Mouse (Mus musculus) lung, postnatal 14 days (tissue): ENCODE measurements around the gene Cdkn2d.
"Not testable (repeated sequence)": the region's sequence is repeated elsewhere in the genome, so short reads cannot be mapped to it uniquely, and the experiment has no call there.

Source experiments
- DNase-seq: peaks from one replicate; pipeline ENCODE4 v3.0.0; 2021

Gene Cdkn2d

DNA sequence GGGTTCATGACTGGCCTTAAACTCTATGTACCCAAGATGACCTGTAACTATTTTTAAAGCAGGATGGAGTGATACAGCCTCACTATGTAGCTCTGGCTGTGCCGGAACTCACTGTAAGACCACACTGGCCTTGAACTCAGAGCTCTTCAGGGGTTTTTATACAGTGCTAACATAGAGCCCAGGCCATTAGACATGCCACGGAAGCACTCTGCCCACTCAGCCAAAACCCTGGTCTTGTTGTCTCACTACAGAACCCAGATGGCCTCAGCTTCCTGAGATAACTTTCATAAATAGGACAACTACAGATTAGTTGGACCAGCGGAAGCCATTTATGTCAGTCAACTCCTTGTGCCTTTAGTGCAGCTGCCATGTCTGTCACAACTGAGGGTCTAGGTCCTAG lies 16.9 kb downstream of the Cdkn2d start:
- DNase-seq = no peak

DNA sequence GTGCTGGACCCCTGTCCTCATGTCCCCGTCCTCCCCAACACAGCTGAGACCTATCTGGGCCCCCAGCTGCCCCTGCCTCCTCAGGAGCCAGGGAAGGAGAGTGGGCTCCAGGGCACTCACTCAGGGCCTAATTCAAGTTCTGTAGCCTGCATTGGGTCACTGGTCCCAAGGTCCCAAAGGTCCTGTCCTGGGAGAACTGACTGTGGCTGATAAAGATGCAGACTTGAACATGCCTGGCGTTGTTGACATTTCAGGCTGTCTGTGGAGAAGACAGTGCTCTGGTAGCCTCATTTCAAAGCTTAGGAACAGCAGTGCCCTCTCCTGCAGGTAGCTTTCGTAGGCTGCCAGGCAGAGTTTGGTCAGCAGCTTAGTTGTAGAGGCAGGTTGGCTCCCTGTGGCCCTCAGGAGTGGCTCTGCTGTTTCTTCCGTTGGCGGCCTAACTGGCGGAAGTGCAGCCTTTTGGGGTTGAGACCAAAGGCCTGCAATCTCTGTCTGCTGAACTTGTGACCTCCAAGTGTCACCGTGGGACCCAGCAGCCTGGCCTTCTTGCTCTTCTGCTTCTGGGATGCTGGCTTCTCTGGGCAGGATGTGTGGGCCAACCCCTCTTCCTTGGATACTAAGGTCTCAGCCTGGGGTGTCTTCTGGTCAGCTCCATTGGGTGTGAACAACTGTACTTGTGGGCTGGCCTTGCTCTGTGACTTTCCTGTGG lies 17.5 kb downstream of the Cdkn2d start:
- DNase-seq = peak; percentile 34

DNA sequence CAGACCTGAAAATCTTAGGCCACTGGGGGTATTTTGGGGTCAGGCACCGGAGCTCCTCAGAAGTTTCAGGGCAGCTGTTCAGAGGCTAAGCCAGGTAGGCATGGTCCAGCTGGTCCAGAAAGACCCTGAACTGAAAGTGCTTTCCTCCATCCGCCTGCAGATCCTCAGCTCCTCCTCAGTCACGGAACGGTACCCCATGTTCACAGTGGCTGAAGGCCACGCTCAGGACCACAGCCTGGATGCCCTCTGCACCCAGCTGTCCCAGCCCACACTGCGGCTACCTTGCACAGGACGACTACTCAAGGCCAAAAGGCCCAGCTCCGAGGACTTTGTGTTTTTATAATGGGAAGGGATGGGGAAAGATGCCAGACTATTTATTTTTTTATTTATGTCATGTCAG lies 18.1 kb downstream of the Cdkn2d start:
- DNase-seq = no peak

DNA sequence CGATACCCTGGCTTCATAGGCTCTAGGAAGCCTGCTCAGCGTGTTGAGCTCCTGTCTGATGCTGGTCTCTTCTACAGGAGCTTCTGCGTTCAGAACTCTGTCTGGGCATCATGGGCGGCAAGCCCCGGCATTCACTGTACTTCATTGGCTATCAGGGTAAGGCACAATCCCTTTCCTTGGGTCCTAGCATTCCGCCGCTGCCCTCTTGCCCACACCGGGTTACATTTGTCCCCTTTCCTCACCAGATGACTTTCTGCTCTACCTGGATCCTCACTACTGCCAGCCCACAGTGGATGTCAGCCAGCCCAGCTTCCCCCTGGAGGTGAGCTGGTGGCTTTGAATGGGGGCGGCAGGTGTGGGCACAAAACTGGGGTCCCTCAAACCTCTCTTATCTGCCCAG lies 18.8 kb downstream of the Cdkn2d start:
- DNase-seq = no peak

DNA sequence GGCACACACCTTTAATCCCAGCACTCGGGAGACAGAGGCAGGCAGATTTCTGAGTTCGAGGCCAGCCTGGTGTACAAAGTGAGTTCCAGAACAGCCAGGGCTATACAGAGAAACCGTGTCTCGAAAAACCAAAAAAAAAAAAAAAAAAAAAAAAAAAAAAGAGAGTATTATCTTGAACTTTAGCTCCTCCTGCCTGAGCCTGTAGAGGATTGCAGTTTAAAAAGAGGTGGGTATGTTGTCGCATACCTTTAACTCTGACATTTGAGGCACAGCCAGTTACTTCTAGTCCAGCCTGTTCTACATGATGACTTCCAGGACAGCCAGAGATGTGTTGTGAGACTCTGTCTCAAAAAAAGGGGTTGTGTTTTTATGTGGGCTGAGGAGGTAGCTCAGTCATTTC lies 21.6 kb downstream of the Cdkn2d start:
- not testable (repeated sequence) for DNase-seq

DNA sequence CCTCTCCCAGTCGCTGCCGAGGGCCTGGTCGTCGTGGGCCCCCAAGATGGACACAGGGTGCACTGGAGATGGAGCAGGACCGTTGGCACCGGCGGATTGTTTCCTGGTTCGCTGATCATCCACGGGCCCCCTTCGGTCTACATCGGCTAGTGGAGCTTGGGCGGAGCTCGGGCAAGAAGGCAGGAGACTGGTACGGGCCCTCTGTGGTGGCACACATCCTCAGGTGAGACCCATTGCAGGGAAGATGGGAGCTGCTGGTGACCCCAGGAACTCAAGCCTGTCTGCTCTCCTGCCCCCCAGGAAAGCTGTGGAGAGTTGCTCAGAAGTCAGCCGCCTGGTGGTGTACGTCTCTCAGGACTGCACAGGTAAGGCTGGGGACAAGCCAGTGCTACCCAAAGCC lies 22.9 kb downstream of the Cdkn2d start:
- no peak for DNase-seq

DNA sequence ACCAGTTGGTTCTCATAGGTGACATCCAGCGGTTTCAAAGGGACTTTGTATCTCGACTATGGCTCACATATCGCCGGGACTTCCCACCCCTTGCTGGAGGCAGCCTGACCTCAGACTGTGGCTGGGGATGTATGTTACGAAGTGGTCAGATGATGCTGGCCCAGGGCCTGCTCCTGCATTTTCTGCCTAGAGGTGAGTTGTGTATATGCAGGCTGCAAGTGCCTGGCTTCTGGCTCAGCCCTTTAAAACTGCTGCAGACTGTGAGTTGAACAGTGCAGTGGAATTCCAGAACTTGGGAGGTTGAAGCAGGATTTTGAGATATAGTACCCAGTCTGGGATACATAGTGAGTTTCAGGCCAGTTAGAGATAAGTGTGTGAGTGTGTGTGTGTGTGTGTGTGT lies 24.3 kb downstream of the Cdkn2d start:
- DNase-seq = no peak

DNA sequence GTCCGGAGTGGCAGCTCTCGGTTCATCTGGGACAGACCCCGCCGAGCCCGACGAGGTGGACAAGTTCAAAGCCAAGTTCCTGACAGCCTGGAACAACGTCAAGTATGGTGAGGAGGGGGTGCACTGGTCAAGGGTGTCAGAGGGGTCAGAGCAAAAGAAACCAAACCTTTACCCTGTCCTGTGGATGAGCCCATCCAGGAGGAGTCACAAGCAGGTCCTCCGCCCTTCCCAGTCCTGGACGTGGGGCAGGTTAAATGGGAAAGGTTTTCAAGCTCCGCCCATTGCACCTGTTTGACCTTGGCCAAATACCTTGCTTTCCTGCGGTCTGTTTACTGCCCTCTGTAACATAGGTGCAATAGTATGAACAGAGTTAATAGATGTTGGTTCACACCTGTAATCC lies 25.6 kb downstream of the Cdkn2d start:
- no peak for DNase-seq

DNA sequence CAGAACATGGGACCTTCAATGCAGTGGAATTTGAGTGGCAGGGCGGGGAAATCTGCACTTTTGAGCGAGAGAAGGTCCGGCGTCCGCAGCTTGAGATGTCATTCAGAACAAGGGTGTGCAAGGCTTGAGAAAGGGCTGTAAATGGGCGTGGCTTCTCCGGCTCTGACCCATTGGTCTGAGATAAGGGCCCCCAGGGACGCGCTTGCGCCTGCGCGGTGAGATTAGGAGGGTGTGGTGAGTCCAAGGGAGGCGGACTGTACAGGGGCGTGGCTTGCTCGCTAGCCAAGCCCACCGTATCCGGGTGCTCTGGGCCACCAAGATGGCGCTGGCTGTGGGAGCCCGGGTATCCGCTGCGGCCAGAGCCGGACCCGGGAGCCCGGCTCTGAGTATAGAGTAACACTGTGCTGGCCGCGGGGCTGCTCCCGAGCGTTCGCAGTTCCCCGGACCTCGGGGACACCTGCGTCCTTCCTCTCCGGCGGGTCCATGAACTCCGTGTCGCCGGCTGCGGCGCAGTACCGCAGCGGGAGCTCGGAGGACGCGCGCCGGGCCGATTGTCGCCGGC lies 26.1 kb downstream of the Cdkn2d start, which contains the start of gene Atg4d:
Gene Atg4d, plus strand, starts transcription at position 294 of the 562 bp plus-strand sequence.
- DNase-seq = peak; percentile 98

DNA sequence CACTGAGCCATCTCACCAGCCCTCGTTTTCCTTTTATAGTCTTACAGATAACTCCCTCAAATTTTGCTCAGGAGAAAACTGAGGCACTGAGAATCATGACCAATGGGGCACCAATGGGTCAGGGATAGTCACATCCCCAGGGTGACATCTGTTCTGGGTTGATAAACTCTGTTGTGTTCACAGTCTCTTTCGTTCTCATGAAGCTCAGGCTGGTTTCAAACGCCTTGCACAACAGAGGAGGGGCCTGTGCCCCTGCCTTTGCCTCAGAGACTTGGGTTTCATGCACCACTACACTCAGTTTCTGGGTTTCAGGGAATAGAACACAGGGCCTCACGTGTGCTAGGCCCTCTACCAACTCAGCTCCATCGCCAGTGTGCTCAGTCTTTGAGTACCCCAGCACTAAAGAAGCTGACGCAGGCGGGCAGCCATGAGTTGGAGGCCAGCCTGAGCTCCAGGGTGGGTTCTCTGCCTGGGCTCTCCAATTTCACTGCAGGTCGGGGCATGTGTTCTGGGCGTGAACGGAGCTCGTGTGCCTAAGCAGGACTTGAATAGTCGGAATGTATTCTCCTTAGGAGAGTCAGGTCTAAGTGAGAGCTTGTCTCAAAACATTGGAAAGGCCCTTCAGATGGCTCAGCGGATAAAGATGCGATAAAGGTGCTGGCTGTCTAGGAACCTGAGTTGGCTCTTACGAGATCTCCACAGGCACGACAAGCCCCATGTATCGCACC lies 26.8 kb downstream of the Cdkn2d start:
- no peak for DNase-seq

DNA sequence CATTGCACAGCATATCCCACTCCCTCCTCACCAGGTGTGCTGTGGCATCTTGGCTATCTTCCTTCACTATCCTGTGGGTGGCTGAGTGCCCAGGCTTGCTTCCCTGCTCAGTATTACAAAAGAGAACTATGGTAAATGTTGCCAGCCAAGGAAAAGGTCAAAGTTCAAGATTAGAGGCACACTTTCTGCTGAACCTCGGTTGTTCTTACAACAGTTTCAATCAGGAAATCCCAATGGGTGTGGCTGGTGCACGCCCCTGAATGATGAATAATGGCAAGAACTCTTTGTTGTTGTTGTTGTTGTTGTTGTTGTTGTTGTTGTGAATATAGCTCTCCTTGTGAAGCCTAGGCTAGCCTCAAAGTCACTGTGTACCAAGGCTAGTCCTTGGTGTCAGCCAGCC lies 29.4 kb downstream of the Cdkn2d start:
- no peak for DNase-seq

DNA sequence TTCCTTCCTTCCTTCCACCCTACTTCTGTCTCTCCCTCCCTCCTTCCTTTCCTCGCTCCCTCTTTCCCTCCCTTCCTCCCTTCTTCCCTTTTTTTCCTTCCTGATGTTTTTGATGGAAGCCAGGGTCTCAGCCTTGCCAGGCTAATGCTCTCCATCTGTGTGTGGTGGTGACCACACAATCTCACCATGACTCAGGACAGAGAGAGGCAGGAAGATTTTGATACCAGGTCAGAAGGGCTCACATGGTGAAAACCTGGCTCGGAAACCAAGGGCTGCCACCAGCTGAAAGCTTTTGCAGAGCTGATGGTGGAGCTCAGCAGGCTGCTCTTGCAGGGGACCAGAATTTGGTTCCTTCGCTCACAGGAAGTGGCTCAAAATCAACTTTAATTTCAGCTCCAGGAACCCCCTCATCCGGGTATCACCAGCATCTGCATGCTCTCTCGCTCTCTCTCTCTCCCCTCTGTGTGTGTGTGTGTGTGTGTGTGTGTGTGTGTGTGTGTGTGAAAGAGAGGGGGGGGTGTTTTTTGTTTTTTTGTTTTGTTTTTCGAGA lies 30.6 kb downstream of the Cdkn2d start:
- DNase-seq = no peak

DNA sequence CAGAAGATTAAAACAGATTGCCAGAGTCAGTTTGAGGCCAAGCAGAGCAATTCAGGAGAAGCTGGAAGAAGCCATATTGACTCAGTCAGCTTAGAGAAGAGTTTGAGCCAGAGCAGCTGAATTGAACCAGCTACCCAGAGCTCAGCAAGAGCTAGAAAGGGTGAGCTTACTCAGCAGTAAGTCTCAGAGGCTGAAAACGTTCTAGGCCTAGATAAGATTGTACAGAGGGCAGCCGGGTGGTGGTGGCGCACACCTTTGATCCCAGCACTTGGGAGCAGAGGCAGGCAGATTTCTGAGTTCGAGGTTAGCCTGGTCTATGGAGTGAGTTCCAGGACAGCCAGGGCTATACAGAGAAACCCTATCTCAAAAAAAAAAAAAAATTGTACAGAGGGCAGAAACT lies 34.9 kb downstream of the Cdkn2d start:
- not testable (repeated sequence) for DNase-seq

DNA sequence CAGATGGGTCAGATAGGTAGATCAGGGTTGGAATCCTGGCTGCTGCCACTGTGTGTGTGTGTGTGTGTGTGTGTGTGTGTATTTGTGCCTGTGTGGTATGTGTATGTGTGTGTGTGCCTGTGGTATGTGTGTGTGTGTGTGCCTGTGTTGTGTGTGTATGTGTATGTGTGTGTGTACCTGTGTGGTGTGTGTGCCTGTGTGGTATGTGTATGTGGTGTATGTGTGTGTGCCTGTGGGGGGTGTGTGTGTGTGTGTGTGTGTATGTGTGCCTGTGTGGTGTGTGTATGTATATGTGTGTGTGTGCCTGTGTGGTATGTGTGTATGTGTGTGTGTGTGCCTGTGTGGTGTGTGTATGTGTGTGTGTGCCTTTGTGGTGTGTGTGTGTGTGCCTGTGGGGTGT lies 36.5 kb downstream of the Cdkn2d start:
- DNase-seq = no peak

DNA sequence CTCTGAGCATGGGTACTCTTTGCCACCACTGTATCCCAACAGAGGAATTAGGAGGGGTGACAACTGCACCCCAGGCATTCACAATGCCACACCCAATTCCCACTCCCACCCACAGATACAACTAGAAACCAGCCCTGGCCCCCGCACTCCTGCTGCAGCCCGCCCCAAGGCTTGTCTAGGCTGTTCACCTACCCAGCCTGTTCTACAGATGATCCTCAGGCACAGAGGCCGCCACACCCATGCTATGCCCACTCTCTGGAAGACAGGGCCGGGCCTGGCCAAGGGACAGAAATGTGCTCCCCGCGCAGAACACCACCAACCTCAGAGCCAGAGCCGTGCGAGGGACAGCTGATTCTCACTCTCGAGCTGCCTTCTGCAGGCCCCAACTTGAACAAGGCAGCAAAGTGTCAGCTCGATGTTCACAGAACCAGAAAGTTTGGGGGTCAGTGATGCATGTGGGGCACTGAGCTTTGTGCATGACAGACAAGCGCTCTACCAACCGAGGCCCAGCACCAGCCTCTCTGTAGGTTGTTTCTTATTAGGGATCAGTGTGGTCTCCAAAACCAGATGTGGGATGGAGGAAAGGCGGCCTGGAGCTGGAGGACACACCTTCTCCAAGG lies 40.0 kb downstream of the Cdkn2d start:
- no peak for DNase-seq

DNA sequence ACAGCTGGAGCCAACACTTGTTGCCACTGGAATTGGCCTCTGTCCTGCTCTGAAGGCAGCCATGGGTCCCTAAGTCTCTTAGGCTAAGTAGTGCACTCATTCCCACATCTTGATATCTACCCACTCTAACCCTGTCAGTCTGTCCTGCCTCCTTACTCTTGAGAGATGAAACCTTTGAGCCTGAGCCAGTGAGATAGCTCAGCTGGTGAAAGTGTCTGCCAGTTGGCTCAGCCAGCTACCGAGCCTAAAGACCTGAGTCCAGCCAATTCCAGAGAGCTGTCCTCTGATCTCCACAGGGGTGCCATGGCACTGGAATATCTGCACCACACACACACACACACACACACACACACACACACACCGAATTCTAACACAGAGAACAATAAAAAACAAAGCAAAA lies 40.7 kb downstream of the Cdkn2d start:
- no peak for DNase-seq

DNA sequence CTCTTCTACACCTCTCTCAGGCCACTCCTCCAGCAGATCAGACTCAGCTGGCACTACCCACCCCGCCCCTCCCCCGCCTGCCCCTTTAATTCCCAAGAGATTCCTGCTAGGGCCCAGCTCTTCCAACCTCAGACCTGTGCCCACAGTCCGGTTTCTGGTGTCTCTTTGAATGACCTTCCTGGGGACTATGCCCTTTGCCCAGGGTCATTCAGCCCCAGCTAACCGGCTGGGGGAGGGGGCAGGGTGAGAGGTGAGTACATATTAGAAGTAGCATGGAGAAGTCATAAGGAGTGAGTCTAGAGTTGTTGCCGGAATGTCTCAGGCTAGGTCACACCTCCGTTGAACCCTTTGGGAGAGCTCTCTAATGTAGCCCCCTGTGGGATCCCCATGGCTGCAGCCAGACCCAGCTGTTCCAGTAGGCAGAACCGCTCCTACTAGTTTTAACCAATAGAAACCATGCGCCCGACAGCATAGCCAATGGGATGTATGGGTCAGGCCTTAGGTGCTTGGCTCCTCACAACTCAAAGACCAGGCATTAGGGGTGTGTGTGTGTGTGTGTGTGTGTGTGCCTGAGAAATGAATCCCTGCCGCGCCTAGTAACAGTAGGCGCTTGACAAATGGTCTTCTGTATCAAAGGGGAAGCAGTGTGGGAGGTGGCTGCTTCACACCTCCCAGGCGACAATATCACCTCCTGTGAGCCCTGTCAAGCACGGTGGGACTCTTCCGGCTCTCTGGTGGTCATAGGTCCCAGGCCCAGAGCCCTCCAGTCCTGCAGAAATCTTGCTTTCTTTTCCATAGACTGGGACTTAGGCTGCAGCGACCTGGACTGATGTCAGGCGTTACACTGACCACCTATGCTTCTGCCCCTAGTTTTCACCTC lies 41.3 kb downstream of the Cdkn2d start:
- no peak for DNase-seq

DNA sequence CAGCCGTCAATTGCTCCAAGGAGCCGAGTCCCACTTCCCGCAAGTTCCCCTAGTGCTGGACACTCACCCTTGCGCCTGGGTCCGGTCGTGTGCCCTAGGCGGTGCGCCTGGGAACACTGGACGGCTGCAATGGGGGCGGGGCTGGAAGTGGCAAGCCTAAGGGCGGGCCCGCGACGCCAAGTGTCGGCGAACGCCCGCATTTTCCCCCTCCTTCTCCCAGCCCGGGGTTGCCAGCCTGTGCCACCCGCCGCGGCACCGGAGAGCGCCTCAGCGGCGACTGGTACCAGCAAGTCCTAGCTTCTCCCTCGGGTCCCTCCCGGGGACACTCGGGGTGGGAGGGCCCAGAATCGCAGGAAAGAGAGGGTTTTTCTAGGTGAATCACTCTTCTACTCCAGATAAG lies 42.9 kb downstream of the Cdkn2d start, which contains the start of gene S1pr5:
Gene S1pr5, minus strand, starts transcription at position 118 of the 400 bp plus-strand sequence.
- DNase-seq = peak; percentile 59

DNA sequence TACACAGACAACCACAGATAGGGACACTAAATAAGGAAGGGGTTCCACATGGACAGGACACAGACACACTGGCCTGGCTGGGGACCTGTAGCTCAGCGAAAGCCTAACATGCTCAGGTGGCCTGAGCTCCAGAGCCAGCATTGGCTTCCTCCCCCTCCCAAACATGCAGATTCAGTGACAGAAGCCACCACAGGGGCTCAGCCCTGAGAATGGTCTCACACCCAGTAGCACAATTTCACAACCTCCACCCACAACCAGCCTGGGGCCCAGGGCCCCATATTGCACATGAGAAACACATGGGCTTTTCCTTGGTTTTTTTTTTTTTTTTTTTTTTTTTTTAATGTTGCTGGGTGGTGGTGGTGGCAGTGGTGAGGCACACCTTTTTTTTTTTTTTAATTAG lies 44.9 kb downstream of the Cdkn2d start:
- no peak for DNase-seq

DNA sequence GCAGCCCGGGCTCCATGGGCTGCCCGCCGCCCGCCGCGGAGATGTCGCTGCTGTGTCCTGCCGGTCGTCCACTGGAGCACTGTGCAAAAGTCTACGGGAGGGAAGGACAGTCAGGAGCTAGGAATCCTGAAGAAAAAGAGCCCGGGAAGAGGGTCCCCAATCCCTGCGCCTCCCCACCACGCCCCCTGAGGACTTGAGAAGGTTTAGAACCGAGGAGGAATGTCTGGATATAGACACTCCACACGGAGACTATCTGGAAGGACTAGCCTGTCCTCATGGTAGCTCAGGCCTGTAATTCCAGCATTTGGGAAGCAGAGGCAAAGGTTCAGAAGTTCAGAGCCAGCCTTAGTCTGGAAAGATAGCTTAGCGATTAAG lies 46.1 kb downstream of the Cdkn2d start:
- DNase-seq = no peak

DNA sequence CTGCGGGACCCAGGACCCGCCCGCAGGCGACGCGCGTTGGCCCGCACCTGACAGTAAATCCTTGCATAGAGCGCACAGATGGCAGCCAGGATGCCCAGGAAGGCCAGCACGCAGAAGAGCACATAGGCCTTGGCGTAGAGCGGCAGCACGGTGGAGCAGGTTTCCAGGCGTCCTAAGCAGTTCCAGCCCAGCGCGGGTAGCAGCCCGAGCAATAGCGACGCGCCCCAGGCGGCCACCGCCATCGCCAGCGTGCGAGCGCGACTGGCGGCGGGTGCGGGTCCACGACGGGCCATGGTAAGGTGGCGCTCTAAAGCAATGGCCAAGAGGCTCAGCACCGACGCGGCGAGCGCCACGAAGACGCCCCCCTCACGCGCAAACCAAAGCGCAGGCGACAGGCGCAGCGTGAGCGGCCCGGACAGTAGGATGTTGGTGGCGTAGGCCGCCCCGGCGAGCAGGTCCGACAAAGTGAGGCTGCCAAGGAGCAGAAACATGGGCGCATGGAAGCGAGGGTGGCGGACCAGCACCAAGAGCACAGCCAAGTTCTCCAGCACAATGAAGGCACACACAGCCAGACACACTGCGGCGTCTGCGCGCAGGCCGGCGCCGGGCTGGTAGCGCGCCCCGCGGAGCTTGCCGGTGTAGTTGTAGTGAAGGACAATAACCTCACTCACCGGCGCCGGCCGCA lies 46.6 kb downstream of the Cdkn2d start:
- no peak for DNase-seq
